Comparison of ENCODE assay signal across 25 mouse cellular contexts in the genomic region with DNA sequence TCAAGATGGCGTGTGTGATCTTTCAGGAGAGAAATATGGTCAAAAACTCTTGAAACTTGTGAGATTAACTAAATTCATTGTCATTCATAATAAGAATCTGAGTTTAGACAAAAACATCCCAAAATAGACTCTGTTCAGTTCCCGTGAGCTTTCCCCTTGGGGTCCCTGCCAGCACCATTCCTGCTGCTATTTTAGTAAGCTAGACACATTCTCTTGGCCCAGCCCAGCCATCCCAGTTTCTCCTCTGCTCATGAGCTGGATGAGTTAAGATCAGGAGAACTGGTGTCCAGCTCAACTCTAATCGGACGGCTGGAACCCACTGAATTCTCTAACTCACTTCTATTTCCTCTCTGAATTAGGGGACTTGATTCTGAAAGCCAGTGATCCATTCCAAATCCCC. TPM values are rescaled to one million over a fixed set of nuclear protein-coding genes. Genes with fewer than 3 reads are reported as not detected.
DNase-seq lines count a peak whose midpoint lies in the region; ATAC-seq and TF ChIP-seq lines count a peak whose summit lies in the region.
"Had no signal": no experiment of that assay in that cellular context is flagged by ENCODE, and none has a peak within 500 bp of the region (broad histone marks: within the 10 kb centered on the region; RNA-seq: fewer than 3 reads in every experiment).

No protein-coding gene starts in this region.

- 0 out of 2 replicates have a peak, but pooled peaks cover 3% of the 10 kb centered on the region for H3K4me1 ChIP-seq in heart, embryonic 11.5 days (ENCODE audit: control insufficient read depth, insufficient read depth, low read length)
- H3K4me1 ChIP-seq in heart, embryonic 14.5 days (ENCODE audit: control insufficient read depth in 2 of 2, insufficient read depth in 2 of 2, low read length in 2 of 2) = peaks cover 22 to 37% of the 10 kb centered on the region in 2 experiments
- no peaks in the 10 kb centered on the region for H3K4me1 ChIP-seq in liver, postnatal 0 days (ENCODE audit: insufficient read depth)
- H3K4me1 ChIP-seq: forebrain, embryonic 12.5 days; hindbrain, embryonic 15.5 days; neural tube, embryonic 15.5 days had no signal

- no peak overlapping the region for H3K4me3 ChIP-seq in heart, embryonic 11.5 days (ENCODE audit: low read depth, low read length)
- no peak overlapping the region for H3K4me3 ChIP-seq in heart, embryonic 14.5 days (ENCODE audit: control insufficient read depth in 1 of 2, insufficient read depth in 1 of 2, low read depth in 1 of 2, low read length in 2 of 2)
- no peak overlapping the region for H3K4me3 ChIP-seq in liver, postnatal 0 days (ENCODE audit: low read depth, low read length)
- H3K4me3 ChIP-seq: forebrain, embryonic 12.5 days; hindbrain, embryonic 15.5 days; limb, embryonic 10.5 days; neural tube, embryonic 15.5 days had no signal

- no peak for TF ChIP-seq EP300 in liver, postnatal 0 days (IDR thresholded peaks at IDR 0.05; ENCODE audit: low read depth)

- H3K36me3 ChIP-seq in heart, embryonic 11.5 days (ENCODE audit: control insufficient read depth, insufficient read depth, low read length) = no peaks in the 10 kb centered on the region
- no peaks in the 10 kb centered on the region for H3K36me3 ChIP-seq in heart, embryonic 14.5 days (ENCODE audit: control insufficient read depth, insufficient read depth, low read length)
- H3K36me3 ChIP-seq in liver, postnatal 0 days (replicated peaks; ENCODE audit: insufficient read depth, low read length) = peaks cover 11% of the 10 kb centered on the region; the same call in 1 of the 2 replicates
- H3K36me3 ChIP-seq: forebrain, embryonic 12.5 days; hindbrain, embryonic 15.5 days; limb, embryonic 10.5 days; neural tube, embryonic 15.5 days had no signal

- DNase-seq in heart, adult 11 months = peak; percentile 96
- DNase-seq in heart, adult 18-20 months = peak; percentile 73 to 79
- peak; percentile 37 to 60 for DNase-seq in heart, postnatal 36 days
- no peak for DNase-seq in layer of hippocampus, adult 8-10 months (ENCODE audit: low spot score in 2 of 2)
- DNase-seq in spleen, postnatal 4 days (ENCODE audit: low spot score in 2 of 2) = no peak
- no peak for DNase-seq in liver, postnatal 0 days
- DNase-seq: adrenal gland, postnatal 25 days; cerebellum, adult 8-10 months; lung, adult 18-20 months; lung, postnatal 36 days had no signal

- H3K27ac ChIP-seq in heart, embryonic 11.5 days (ENCODE audit: low read depth, low read length) = no peak overlapping the region
- H3K27ac ChIP-seq in heart, embryonic 14.5 days (replicated peaks in 1 of 2; ENCODE audit: control insufficient read depth in 1 of 2, insufficient read depth in 1 of 2, low read depth in 2 of 2, low read length in 2 of 2) = peak overlapping the region; percentile 69 to 76; a peak in 3 of 4 replicates
- no peak overlapping the region for H3K27ac ChIP-seq in liver, postnatal 0 days (ENCODE audit: low read depth)
- H3K27ac ChIP-seq: forebrain, embryonic 12.5 days; hindbrain, embryonic 15.5 days; limb, embryonic 10.5 days; neural tube, embryonic 15.5 days; stomach, postnatal 0 days had no signal

- no peaks in the 10 kb centered on the region for H3K9me3 ChIP-seq in heart, embryonic 11.5 days (replicated peaks; ENCODE audit: control insufficient read depth, low read length)
- H3K9me3 ChIP-seq in heart, embryonic 14.5 days (ENCODE audit: control insufficient read depth, low read length) = no peaks in the 10 kb centered on the region
- no peaks in the 10 kb centered on the region for H3K9me3 ChIP-seq in liver, postnatal 0 days (ENCODE audit: low read length)
- H3K9me3 ChIP-seq: forebrain, embryonic 12.5 days; hindbrain, embryonic 15.5 days; limb, embryonic 10.5 days; neural tube, embryonic 15.5 days had no signal

- intact Hi-C loops in heart, postnatal 36 days (cut with DNase I) = loop anchor here (5.0 kb wide), 1 partner anchor 35 kb away; no protein-coding TSS in a partner anchor

- H3K9ac ChIP-seq in heart, embryonic 11.5 days (ENCODE audit: low read depth, low read length) = no peak overlapping the region
- no peak overlapping the region for H3K9ac ChIP-seq in heart, embryonic 14.5 days (ENCODE audit: low read length)
- H3K9ac ChIP-seq in liver, postnatal 0 days (replicated peaks) = no peak overlapping the region
- H3K9ac ChIP-seq: forebrain, embryonic 12.5 days; hindbrain, embryonic 15.5 days; neural tube, embryonic 15.5 days had no signal

- H3K27me3 ChIP-seq in heart, embryonic 11.5 days (ENCODE audit: control insufficient read depth, insufficient read depth, low read length) = no peaks in the 10 kb centered on the region
- no peaks in the 10 kb centered on the region for H3K27me3 ChIP-seq in heart, embryonic 14.5 days (ENCODE audit: control insufficient read depth, insufficient read depth, low read length)
- no peaks in the 10 kb centered on the region for H3K27me3 ChIP-seq in liver, postnatal 0 days (ENCODE audit: insufficient read depth, low read length)
- H3K27me3 ChIP-seq: forebrain, embryonic 12.5 days; hindbrain, embryonic 15.5 days; neural tube, embryonic 15.5 days had no signal

- 70% methylated on average over 4 of the region's 4 CpGs for WGBS in heart, embryonic 11.5 days (ENCODE audit: insufficient replicate concordance)
- WGBS in heart, embryonic 14.5 days = 43% methylated on average over 4 of the region's 4 CpGs
- WGBS in liver, postnatal 0 days (ENCODE audit: insufficient replicate concordance) = 79% methylated on average over 4 of the region's 4 CpGs

- no peak for ATAC-seq in heart, embryonic 11.5 days (replicated peaks; ENCODE audit: insufficient number of reproducible peaks, low FRiP score, low TSS enrichment)
- ATAC-seq in heart, embryonic 14.5 days (ENCODE audit: insufficient number of reproducible peaks, insufficient read depth, low FRiP score, low read depth) = no peak
- no peak for ATAC-seq in liver, postnatal 0 days
- ATAC-seq: activated CD4-positive, CD25-positive, alpha-beta regulatory T cell, adult 4 months; intestine, postnatal 0 days; midbrain, embryonic 16.5 days had no signal

- no peak overlapping the region for H3K4me2 ChIP-seq in heart, embryonic 11.5 days
- H3K4me2 ChIP-seq in heart, embryonic 14.5 days (ENCODE audit: low read length) = no peak overlapping the region; the same call in 1 of the 2 replicates
- no peak overlapping the region for H3K4me2 ChIP-seq in liver, postnatal 0 days (ENCODE audit: low read depth, low read length)
- H3K4me2 ChIP-seq: forebrain, embryonic 12.5 days; hindbrain, embryonic 15.5 days; neural tube, embryonic 15.5 days had no signal

- no peak for TF ChIP-seq CTCF in liver, postnatal 0 days (IDR thresholded peaks at IDR 0.05; ENCODE audit: low read depth)

RNA-seq across cellular contexts. Expression of a gene that starts 26.4 kb away (rescaled TPM):
- polyA plus RNA-seq in heart, embryonic 11.5 days (2014; fragmentation: Nextera tagmentation; extraction: Ambion mirVana) = 10.8 and 15.9 TPM in 2 replicates
- 1 to 10 TPM; 1.9 to 2.0 TPM for total RNA-seq in heart, adult 18-20 months (2021)
- polyA plus RNA-seq in heart, embryonic 14.5 days (2014; fragmentation: Nextera tagmentation; extraction: Ambion mirVana) = 7.0 and 7.7 TPM in 2 replicates
- total RNA-seq in heart, postnatal 36 days (2021) = 1 to 10 TPM; 2.3 to 3.2 TPM
- total RNA-seq in layer of hippocampus, adult 8-10 months (2022) = 1 to 10 TPM; 2.9 to 9.7 (median 4.0) TPM
- polyA plus RNA-seq in liver, postnatal 0 days (2015; fragmentation: Nextera tagmentation; extraction: Ambion mirVana) = 3.0 and 4.1 TPM in 2 replicates

RNA-seq across cellular contexts. Expression of a gene that starts 27.9 kb away (rescaled TPM):
- polyA plus RNA-seq in heart, embryonic 11.5 days (2014; fragmentation: Nextera tagmentation; extraction: Ambion mirVana) = 8.0 and 8.7 TPM in 2 replicates
- 1 to 10 TPM; 7.3 to 7.8 TPM for total RNA-seq in heart, adult 18-20 months (2021)
- 6.9 and 7.5 TPM in 2 replicates for polyA plus RNA-seq in heart, embryonic 14.5 days (2014; fragmentation: Nextera tagmentation; extraction: Ambion mirVana)
- total RNA-seq in heart, postnatal 36 days (2021) = 1 to 10 TPM; 5.4 to 6.2 TPM
- total RNA-seq in layer of hippocampus, adult 8-10 months (2022) = 1 to 10 TPM; 6.5 to 9.3 (median 8.1) TPM
- polyA plus RNA-seq in liver, postnatal 0 days (2015; fragmentation: Nextera tagmentation; extraction: Ambion mirVana) = 83.2 and 86.4 TPM in 2 replicates

RNA-seq across cellular contexts. Expression of a gene that starts 49.7 kb away (rescaled TPM):
- polyA plus RNA-seq in heart, embryonic 11.5 days (2014; fragmentation: Nextera tagmentation; extraction: Ambion mirVana) = 0.89 TPM in 1 of 2 replicates, not detected in the other
- total RNA-seq in heart, adult 18-20 months (2021) = 1 to 10 TPM; 1.1 to 1.2 TPM
- 0.57 and 0.89 TPM in 2 replicates for polyA plus RNA-seq in heart, embryonic 14.5 days (2014; fragmentation: Nextera tagmentation; extraction: Ambion mirVana)
- total RNA-seq in heart, postnatal 36 days (2021) = under 1 TPM; 0.64 to 0.81 TPM
- under 1 TPM in 1 of 4 experiments, not detected in 3; 0.22 TPM for total RNA-seq in layer of hippocampus, adult 8-10 months (2022)
- not detected in 2 replicates for polyA plus RNA-seq in liver, postnatal 0 days (2015; fragmentation: Nextera tagmentation; extraction: Ambion mirVana)
- total RNA-seq: adrenal gland, postnatal 25 days; ES-E14; liver, adult 2 months; megakaryocyte-erythroid progenitor cell, adult 5-6 weeks had no signal
- polyA plus RNA-seq: activated CD4-positive, CD25-positive, alpha-beta regulatory T cell, adult 4 months; forebrain, embryonic 12.5 days; intestine, postnatal 0 days; limb, embryonic 10.5 days; liver, adult 2 months; spleen, adult 2 months; stomach, postnatal 0 days; thymus, postnatal 0 days had no signal

RNA-seq across cellular contexts. Expression of a gene that starts 52.0 kb away (rescaled TPM):
- 6.3 and 8.3 TPM in 2 replicates for polyA plus RNA-seq in heart, embryonic 11.5 days (2014; fragmentation: Nextera tagmentation; extraction: Ambion mirVana)
- total RNA-seq in heart, adult 18-20 months (2021) = 10 to 100 TPM; 37.3 to 51.9 TPM
- 16.5 and 18.7 TPM in 2 replicates for polyA plus RNA-seq in heart, embryonic 14.5 days (2014; fragmentation: Nextera tagmentation; extraction: Ambion mirVana)
- 10 to 100 TPM; 52.5 to 58.2 TPM for total RNA-seq in heart, postnatal 36 days (2021)
- total RNA-seq in layer of hippocampus, adult 8-10 months (2022) = 1 to 10 TPM; 1.2 to 2.3 (median 2.0) TPM
- 0.01 and 0.06 TPM in 2 replicates for polyA plus RNA-seq in liver, postnatal 0 days (2015; fragmentation: Nextera tagmentation; extraction: Ambion mirVana)
- total RNA-seq: megakaryocyte-erythroid progenitor cell, adult 5-6 weeks had no signal
- polyA plus RNA-seq: activated CD4-positive, CD25-positive, alpha-beta regulatory T cell, adult 4 months; liver, adult 2 months had no signal

Comparison
In these comparisons a context has a peak if more than half of its experiments do, and no peak if none do; other contexts are left out.
1. H3K27ac ChIP-seq: peak in heart, embryonic 14.5 days (2 of 2); none in heart, embryonic 11.5 days (single experiment) and liver, postnatal 0 days (single experiment).
2. DNase-seq: peak in heart, adult 11 months (single experiment), heart, adult 18-20 months (2 of 2) and heart, postnatal 36 days (2 of 2); none in layer of hippocampus, adult 8-10 months (0 of 2), spleen, postnatal 4 days (0 of 2) and liver, postnatal 0 days (single experiment).